Mouse (Mus musculus) CH12.LX (cell line): ENCODE measurements around the gene Cst6. TPM values are rescaled to one million over a fixed set of nuclear protein-coding genes. Genes with fewer than 3 reads are reported as not detected.

Experiments
- polyA plus RNA-seq: library from polyadenylated mRNA; unstranded; fragments of >175 nt; gene quantifications from 2 replicates; pipeline ENCODE4 v1.2.1, GENCODE M21; 2012; ENCODE audit warnings: low read depth; ENCODE audit not compliant: insufficient read length
- total RNA-seq, 2 experiments: library from RNA; depleted of rRNA; stranded (reverse); fragments of 300-350 nt in 1 of 2; fragments of >200 nt in 1 of 2; gene quantifications; 2 replicates each; pipeline ENCODE4 v1.2.3; 2012 to 2014

Cst6 gene
- total and polyA plus RNA-seq, 3 experiments = 1.9 TPM; not detected in 2

Other genes with a start within 250 kb of the Cst6 start
Only the 20 nearest of the 23 such genes appear.
- 10.7 and 14.4 TPM in 2 replicates for gene Pacs1, start 76.5 kb downstream of the Cst6 start, total RNA-seq (2012; rRNA removed)
- 2.0 and 2.4 TPM in 2 replicates for gene Pacs1, start 76.5 kb downstream of the Cst6 start, total RNA-seq (2014; rRNA removed)
- gene Pacs1, start 76.5 kb downstream of the Cst6 start, polyA plus RNA-seq = 8.9 and 10.1 TPM in 2 replicates
- gene Sf3b2, start 54.1 kb downstream of the Cst6 start, total RNA-seq (2012; rRNA removed) = 191 and 195 TPM in 2 replicates
- 155 and 161 TPM in 2 replicates for gene Sf3b2, start 54.1 kb downstream of the Cst6 start, total RNA-seq (2014; rRNA removed)
- gene Sf3b2, start 54.1 kb downstream of the Cst6 start, polyA plus RNA-seq = 238 and 279 TPM in 2 replicates
- gene Gal3st3, start 51.2 kb downstream of the Cst6 start, total RNA-seq (2012; rRNA removed) = not detected in 2 replicates
- gene Gal3st3, start 51.2 kb downstream of the Cst6 start, total RNA-seq (2014; rRNA removed) = not detected in 2 replicates
- not detected in 2 replicates for gene Gal3st3, start 51.2 kb downstream of the Cst6 start, polyA plus RNA-seq
- not detected in 2 replicates for gene Catsper1, start 13.8 kb downstream of the Cst6 start, total RNA-seq (2012; rRNA removed)
- gene Catsper1, start 13.8 kb downstream of the Cst6 start, total RNA-seq (2014; rRNA removed) = not detected in 2 replicates
- not detected in 2 replicates for gene Catsper1, start 13.8 kb downstream of the Cst6 start, polyA plus RNA-seq
- 68.4 and 82.5 TPM in 2 replicates for gene Eif1ad, start 17.2 kb upstream of the Cst6 start, total RNA-seq (2012; rRNA removed)
- 79.3 and 86.0 TPM in 2 replicates for gene Eif1ad, start 17.2 kb upstream of the Cst6 start, total RNA-seq (2014; rRNA removed)
- 97.7 and 98.8 TPM in 2 replicates for gene Eif1ad, start 17.2 kb upstream of the Cst6 start, polyA plus RNA-seq
- 161 and 176 TPM in 2 replicates for gene Banf1, start 17.6 kb upstream of the Cst6 start, total RNA-seq (2012; rRNA removed)
- gene Banf1, start 17.6 kb upstream of the Cst6 start, total RNA-seq (2014; rRNA removed) = 212 and 273 TPM in 2 replicates
- gene Banf1, start 17.6 kb upstream of the Cst6 start, polyA plus RNA-seq = 450 and 496 TPM in 2 replicates
- 78.3 and 85.8 TPM in 2 replicates for gene Sart1, start 39.1 kb upstream of the Cst6 start, total RNA-seq (2012; rRNA removed)
- gene Sart1, start 39.1 kb upstream of the Cst6 start, total RNA-seq (2014; rRNA removed) = 46.7 and 47.7 TPM in 2 replicates
- gene Sart1, start 39.1 kb upstream of the Cst6 start, polyA plus RNA-seq = 104 and 132 TPM in 2 replicates
- 0.80 and 0.89 TPM in 2 replicates for gene Tsga10ip, start 53.0 kb upstream of the Cst6 start, total RNA-seq (2012; rRNA removed)
- 0.14 TPM in 1 of 2 replicates, not detected in the other for gene Tsga10ip, start 53.0 kb upstream of the Cst6 start, total RNA-seq (2014; rRNA removed)
- 0.87 and 1.0 TPM in 2 replicates for gene Tsga10ip, start 53.0 kb upstream of the Cst6 start, polyA plus RNA-seq
- 142 and 143 TPM in 2 replicates for gene Drap1, start 75.4 kb upstream of the Cst6 start, total RNA-seq (2012; rRNA removed)
- 73.3 and 86.7 TPM in 2 replicates for gene Drap1, start 75.4 kb upstream of the Cst6 start, total RNA-seq (2014; rRNA removed)
- gene Drap1, start 75.4 kb upstream of the Cst6 start, polyA plus RNA-seq = 180 and 215 TPM in 2 replicates
- 8.6 and 9.8 TPM in 2 replicates for gene AI837181, start 75.6 kb upstream of the Cst6 start, total RNA-seq (2012; rRNA removed)
- gene AI837181, start 75.6 kb upstream of the Cst6 start, total RNA-seq (2014; rRNA removed) = 19.3 and 22.0 TPM in 2 replicates
- gene AI837181, start 75.6 kb upstream of the Cst6 start, polyA plus RNA-seq = 20.7 and 25.1 TPM in 2 replicates
- not detected in 2 replicates for gene Fosl1, start 98.0 kb upstream of the Cst6 start, total RNA-seq (2012; rRNA removed)
- not detected in 2 replicates for gene Fosl1, start 98.0 kb upstream of the Cst6 start, total RNA-seq (2014; rRNA removed)
- gene Fosl1, start 98.0 kb upstream of the Cst6 start, polyA plus RNA-seq = not detected in 2 replicates
- gene Ccdc85b, start 108.3 kb upstream of the Cst6 start, total RNA-seq (2012; rRNA removed) = 4.2 and 4.8 TPM in 2 replicates
- gene Ccdc85b, start 108.3 kb upstream of the Cst6 start, total RNA-seq (2014; rRNA removed) = 2.0 and 2.1 TPM in 2 replicates
- 4.1 and 5.0 TPM in 2 replicates for gene Ccdc85b, start 108.3 kb upstream of the Cst6 start, polyA plus RNA-seq
- 37.5 and 43.0 TPM in 2 replicates for gene Fibp, start 111.0 kb upstream of the Cst6 start, total RNA-seq (2012; rRNA removed)
- gene Fibp, start 111.0 kb upstream of the Cst6 start, total RNA-seq (2014; rRNA removed) = 23.9 and 29.1 TPM in 2 replicates
- 52.4 and 74.9 TPM in 2 replicates for gene Fibp, start 111.0 kb upstream of the Cst6 start, polyA plus RNA-seq
- gene Ctsw, start 118.9 kb upstream of the Cst6 start, total RNA-seq (2012; rRNA removed) = 0.38 TPM in 2 replicates
- gene Ctsw, start 118.9 kb upstream of the Cst6 start, total RNA-seq (2014; rRNA removed) = 0.23 TPM in 1 of 2 replicates, not detected in the other
- gene Ctsw, start 118.9 kb upstream of the Cst6 start, polyA plus RNA-seq = 0.60 and 1.1 TPM in 2 replicates
- 0.51 and 0.59 TPM in 2 replicates for gene Efemp2, start 124.4 kb upstream of the Cst6 start, total RNA-seq (2012; rRNA removed)
- gene Efemp2, start 124.4 kb upstream of the Cst6 start, total RNA-seq (2014; rRNA removed) = not detected in 2 replicates
- gene Efemp2, start 124.4 kb upstream of the Cst6 start, polyA plus RNA-seq = 0.50 and 1.5 TPM in 2 replicates
- 28.8 and 31.1 TPM in 2 replicates for gene Mus81, start 138.8 kb upstream of the Cst6 start, total RNA-seq (2012; rRNA removed)
- gene Mus81, start 138.8 kb upstream of the Cst6 start, total RNA-seq (2014; rRNA removed) = 18.0 and 20.4 TPM in 2 replicates
- gene Mus81, start 138.8 kb upstream of the Cst6 start, polyA plus RNA-seq = 29.3 and 30.2 TPM in 2 replicates
- 818 and 982 TPM in 2 replicates for gene Cfl1, start 140.9 kb upstream of the Cst6 start, total RNA-seq (2012; rRNA removed)
- gene Cfl1, start 140.9 kb upstream of the Cst6 start, total RNA-seq (2014; rRNA removed) = 932 and 999 TPM in 2 replicates
- gene Cfl1, start 140.9 kb upstream of the Cst6 start, polyA plus RNA-seq = 1,768 and 1,993 TPM in 2 replicates
- gene 1700020D05Rik, start 154.2 kb upstream of the Cst6 start, total RNA-seq (2012; rRNA removed) = 0.25 and 0.34 TPM in 2 replicates
- gene 1700020D05Rik, start 154.2 kb upstream of the Cst6 start, total RNA-seq (2014; rRNA removed) = 0.23 TPM in 1 of 2 replicates, not detected in the other
- 0.33 TPM in 1 of 2 replicates, not detected in the other for gene 1700020D05Rik, start 154.2 kb upstream of the Cst6 start, polyA plus RNA-seq
- 2.7 and 2.8 TPM in 2 replicates for gene Snx32, start 161.0 kb upstream of the Cst6 start, total RNA-seq (2012; rRNA removed)
- gene Snx32, start 161.0 kb upstream of the Cst6 start, total RNA-seq (2014; rRNA removed) = 0.75 and 0.96 TPM in 2 replicates
- 1.2 and 2.4 TPM in 2 replicates for gene Snx32, start 161.0 kb upstream of the Cst6 start, polyA plus RNA-seq
- gene Ovol1, start 211.1 kb upstream of the Cst6 start, total RNA-seq (2012; rRNA removed) = not detected in 2 replicates
- not detected in 2 replicates for gene Ovol1, start 211.1 kb upstream of the Cst6 start, total RNA-seq (2014; rRNA removed)
- not detected in 2 replicates for gene Ovol1, start 211.1 kb upstream of the Cst6 start, polyA plus RNA-seq